Mouse (Mus musculus) ZHBTc4 (cell line): ENCODE measurements around the gene Akr7a5.

Experiments
- DNase-seq: peaks from one replicate; pipeline ENCODE4 v3.0.0-alpha.2; 2011; ENCODE audit warnings: low read depth, low spot score

Akr7a5 gene

GRCm38 (mm10) chr4:139310171-139310898 lies at the start of gene Akr7a5, which contains the start of gene Pqlc2:
Gene Akr7a5, plus strand, starts transcription at chr4:139310744.
Gene Pqlc2, minus strand, starts transcription at chr4:139310708.
- DNase-seq: peak; percentile 96

- DNase-seq: no peak
Measured at GRCm38 (mm10) chr4:139262981-139263380, 47.6 kb upstream of the Akr7a5 start.

- no peak for DNase-seq
Measured at GRCm38 (mm10) chr4:139265783-139266499, 44.6 kb upstream of the Akr7a5 start.

- no peak for DNase-seq
Measured at GRCm38 (mm10) chr4:139266500-139266865, 44.1 kb upstream of the Akr7a5 start.

GRCm38 (mm10) chr4:139267335-139267734 lies 43.2 kb upstream of the Akr7a5 start:
- no peak for DNase-seq

DNA sequence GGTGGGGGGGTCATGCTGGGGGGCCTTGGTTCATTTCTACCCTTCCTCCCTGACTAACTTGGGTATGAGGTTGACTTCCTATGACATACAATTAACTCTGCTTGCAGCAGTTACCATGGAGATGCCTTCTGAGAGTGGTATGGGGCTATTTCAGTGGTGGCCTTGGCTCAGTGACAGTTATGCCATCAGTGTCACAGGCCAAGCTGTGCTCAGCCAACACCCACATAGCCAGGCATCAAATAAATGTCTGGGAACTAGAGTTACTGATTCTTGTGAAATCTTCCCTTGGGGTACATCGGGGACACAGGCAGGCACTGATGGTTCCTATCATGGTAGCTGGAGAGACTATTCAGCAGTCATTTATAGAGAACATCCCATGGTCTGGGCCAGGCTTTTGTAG lies 42.3 kb upstream of the Akr7a5 start:
- no peak for DNase-seq

DNA sequence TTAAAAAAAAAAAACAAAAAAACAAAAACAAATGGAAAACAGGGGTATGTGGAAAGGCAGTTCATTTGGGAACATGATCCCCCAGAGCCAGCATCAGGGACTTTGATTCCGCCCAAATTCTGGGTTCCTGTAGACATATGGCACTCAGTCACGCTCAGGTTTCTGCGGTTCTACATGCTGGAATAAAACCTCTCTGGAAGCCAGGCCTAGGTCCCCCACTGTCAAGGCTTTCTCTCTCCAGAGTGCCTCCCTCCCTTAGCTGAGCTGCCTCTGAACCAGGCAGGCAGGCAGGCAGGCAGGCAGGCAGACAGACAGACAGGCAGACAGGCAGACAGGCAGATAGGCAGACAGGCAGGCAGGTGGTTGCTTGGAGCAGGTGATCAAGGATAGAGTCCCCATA lies 40.4 kb upstream of the Akr7a5 start:
- no peak for DNase-seq

GRCm38 (mm10) chr4:139271562-139271961 lies 39.0 kb upstream of the Akr7a5 start:
- no peak for DNase-seq

DNA sequence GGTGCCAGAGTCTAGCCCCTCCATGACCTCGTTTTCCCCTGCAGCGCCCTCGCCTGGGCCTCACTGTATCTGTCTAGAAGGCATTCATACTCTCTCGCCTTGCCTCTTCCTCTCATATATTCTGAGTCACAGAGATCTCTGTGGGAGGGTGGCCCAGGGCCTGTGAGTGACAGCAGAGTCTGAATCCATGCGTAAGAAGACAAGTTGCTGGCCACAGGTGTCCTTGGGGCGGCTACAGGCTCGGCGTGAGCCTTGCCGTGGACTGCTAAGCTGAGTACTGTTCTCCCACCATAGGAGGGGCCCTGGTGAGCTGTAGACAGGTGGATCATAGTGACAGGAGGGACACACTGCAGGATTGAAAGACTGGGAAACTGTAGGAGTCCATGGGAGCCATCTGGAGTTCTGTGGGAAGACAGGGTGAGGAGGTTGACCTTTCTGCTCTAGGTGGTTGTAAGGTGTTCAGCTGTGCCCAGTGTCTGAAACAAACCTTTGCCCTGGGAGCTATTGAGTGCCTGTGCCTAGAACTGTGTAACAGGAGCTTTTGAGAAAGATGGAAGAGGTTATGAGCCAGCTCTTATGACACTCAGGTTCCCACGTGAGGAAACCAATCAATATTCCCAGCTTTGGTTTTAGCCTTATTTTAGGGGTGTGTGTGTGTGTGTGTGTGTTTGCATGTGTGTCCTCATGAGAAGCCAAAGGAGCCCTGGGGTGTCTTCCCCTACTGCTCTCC lies 37.4 kb upstream of the Akr7a5 start:
- DNase-seq: no peak

DNA sequence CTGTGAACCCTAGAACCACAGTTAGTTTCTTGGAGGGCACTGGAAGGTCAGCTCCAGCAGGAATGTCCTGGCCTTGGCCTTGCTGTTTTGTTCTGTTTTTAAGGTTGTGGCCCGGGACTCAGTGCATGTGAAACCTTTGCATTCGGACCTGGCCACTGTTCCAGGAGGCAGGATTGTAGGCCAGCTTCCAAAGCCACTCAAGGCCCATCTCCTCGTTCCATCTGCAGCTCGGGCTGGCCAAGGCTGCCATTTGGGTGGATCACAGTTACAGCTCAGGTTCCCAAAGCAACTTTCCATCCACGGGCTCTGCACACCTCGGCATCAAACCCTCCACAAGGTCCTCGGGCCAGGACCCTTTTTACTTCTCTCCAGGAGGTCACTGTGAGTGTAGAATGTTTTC lies 36.0 kb upstream of the Akr7a5 start:
- DNase-seq: no peak

DNA sequence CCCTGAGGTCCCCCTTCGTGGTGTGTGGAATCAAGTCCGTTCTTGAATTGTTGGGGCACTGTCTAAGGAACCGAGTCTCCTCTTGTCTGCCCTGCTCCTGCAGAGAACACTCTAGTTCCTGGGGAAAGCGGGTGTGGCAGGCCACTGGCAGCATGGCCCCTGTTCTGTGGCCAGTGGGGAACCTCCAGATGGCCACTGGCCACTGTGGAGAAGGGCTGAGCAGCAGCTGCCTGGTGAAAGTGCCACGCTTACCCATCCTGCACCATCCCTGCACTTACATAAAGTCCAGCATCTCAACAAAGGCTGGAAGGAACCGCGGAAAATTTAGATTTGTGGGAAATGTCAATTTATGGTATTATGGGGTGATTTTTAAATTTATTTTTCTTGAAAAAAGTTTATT lies 34.1 kb upstream of the Akr7a5 start:
- no peak for DNase-seq

- no peak for DNase-seq
Measured at GRCm38 (mm10) chr4:139280530-139280929, 30.0 kb upstream of the Akr7a5 start.

DNA sequence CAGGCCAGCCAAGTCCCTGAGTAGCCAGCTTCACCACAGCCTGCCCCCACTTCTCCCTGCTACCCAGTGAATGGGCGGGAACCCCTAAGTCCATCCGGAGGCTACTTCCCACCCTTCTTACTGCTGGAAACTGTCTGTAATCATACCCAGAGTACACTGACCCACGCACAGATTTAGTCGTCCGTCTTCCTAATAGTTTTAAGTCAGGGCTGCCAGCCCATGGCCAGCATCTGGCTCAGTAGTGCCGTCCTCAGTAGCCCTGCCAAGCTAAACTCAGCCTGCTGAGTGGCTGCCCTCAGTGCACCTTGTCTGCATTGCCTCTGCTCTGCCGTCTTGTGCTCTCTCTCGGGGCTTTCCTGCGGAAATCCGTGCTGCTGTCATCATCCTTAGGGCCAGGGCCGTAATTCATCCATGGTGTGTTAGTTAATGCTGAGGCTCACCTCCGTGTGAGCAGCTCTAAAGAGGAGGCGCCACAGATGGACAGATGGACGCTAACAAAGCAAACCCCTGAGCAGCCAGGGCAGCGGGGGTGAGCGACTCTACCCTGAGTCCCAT lies 28.7 kb upstream of the Akr7a5 start:
- no peak for DNase-seq

- DNase-seq: no peak
Measured at GRCm38 (mm10) chr4:139282955-139283417, 27.6 kb upstream of the Akr7a5 start.

- no peak for DNase-seq
Measured at GRCm38 (mm10) chr4:139284877-139285276, 25.7 kb upstream of the Akr7a5 start.

- no peak for DNase-seq
Measured at GRCm38 (mm10) chr4:139286234-139286633, 24.3 kb upstream of the Akr7a5 start.

- DNase-seq: peak; percentile 91
Measured at GRCm38 (mm10) chr4:139287122-139287863, 23.3 kb upstream of the Akr7a5 start.

DNA sequence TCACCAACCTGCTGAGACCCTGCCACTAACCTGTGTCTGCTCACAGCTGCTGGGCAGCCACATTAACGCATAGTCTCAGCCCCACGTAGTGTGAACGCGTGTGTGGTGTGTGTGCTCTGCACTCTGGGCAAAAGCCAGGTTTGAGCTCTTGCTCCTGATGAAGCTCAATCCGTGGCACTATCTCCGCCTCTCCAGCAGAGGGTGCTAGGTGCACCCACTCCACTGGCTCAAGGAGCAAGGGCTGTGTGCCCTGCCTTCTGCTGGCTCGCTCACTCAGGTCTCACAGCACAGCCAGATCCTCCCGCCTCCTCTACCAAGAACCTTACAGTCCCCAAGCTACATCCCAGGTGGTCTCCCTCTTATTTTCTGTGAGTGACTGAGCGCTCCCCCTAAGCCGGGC lies 21.5 kb upstream of the Akr7a5 start:
- peak; percentile 87 for DNase-seq

- DNase-seq: no peak
Measured at GRCm38 (mm10) chr4:139291099-139291498, 19.4 kb upstream of the Akr7a5 start.

- no peak for DNase-seq
Measured at GRCm38 (mm10) chr4:139292038-139292437, 18.5 kb upstream of the Akr7a5 start.

- no peak for DNase-seq
Measured at GRCm38 (mm10) chr4:139297566-139297965, 13.0 kb upstream of the Akr7a5 start.
